Mouse (Mus musculus) heart, embryonic 11.5 days (tissue): ENCODE results near the gene D330020A13Rik. TPM values are rescaled to one million over a fixed set of nuclear protein-coding genes. Genes with fewer than 3 reads are reported as not detected.

Experiments
- ATAC-seq: fragments of 200-750 bp; cut with Nextera tagmentation; replicated peaks from 2 replicates; pipeline ENCODE4 v1.8.0; 2017; ENCODE audit warnings: moderate library complexity; ENCODE audit not compliant: insufficient number of reproducible peaks, low FRiP score, low TSS enrichment
- H3K27ac ChIP-seq: fragments of 300-500 bp; sonication (generic); 2 replicates; pipeline ENCODE4 v1.5.1; 2014; ENCODE audit warnings: mild to moderate bottlenecking, low read depth, low read length
- H3K27me3 ChIP-seq: fragments of 300-500 bp; sonication (generic); 2 replicates; pipeline ENCODE4 v1.6.1; 2014; ENCODE audit warnings: mild to moderate bottlenecking, low read length, mixed read lengths; ENCODE audit not compliant: control insufficient read depth, insufficient read depth
- H3K36me3 ChIP-seq: fragments of 300-500 bp; sonication (generic); 2 replicates; pipeline ENCODE4 v1.6.1; 2014; ENCODE audit warnings: mild to moderate bottlenecking, low read length, moderate library complexity, mixed read lengths; ENCODE audit not compliant: control insufficient read depth, insufficient read depth
- H3K4me1 ChIP-seq: fragments of 300-500 bp; sonication (generic); 2 replicates; pipeline ENCODE4 v1.6.1; 2014; ENCODE audit warnings: low read length; ENCODE audit not compliant: control insufficient read depth, insufficient read depth
- H3K4me2 ChIP-seq: fragments of 300-500 bp; sonication (generic); 2 replicates; pipeline ENCODE4 v1.6.1; 2014; ENCODE audit warnings: mild to moderate bottlenecking, moderate library complexity
- H3K4me3 ChIP-seq: fragments of 300-500 bp; sonication (generic); 2 replicates; pipeline ENCODE4 v1.5.1; 2014; ENCODE audit warnings: low read depth, low read length
- H3K9ac ChIP-seq: fragments of 300-500 bp; sonication (generic); 2 replicates; pipeline ENCODE4 v1.6.1; 2014; ENCODE audit warnings: mild to moderate bottlenecking, low read depth, low read length, moderate library complexity
- H3K9me3 ChIP-seq: fragments of 300-500 bp; sonication (generic); replicated peaks from 2 replicates; pipeline ENCODE4 v1.6.1; 2016; ENCODE audit warnings: low read length; ENCODE audit not compliant: control insufficient read depth
- WGBS: fragments of 180-500 bp; shearing (Covaris S2); extraction: QIAGEN DNeasy Blood & Tissue Kit; methylation state at CpG from one replicate; pipeline ENCODE4 v1.1.7; 2014; ENCODE audit not compliant: insufficient replicate concordance; 5-methylcytosine and 5-hydroxymethylcytosine counted together
- polyA plus RNA-seq: library from polyadenylated mRNA; unstranded; fragments of >200 nt; fragmentation: Nextera tagmentation; extraction: Ambion mirVana; gene quantifications from 2 replicates; pipeline ENCODE4 v1.2.1, GENCODE M21; 2014

D330020A13Rik gene
- polyA plus RNA-seq, 1 experiment from 2014 or later = 0.26 TPM

- 72% methylated on average over 2 of the region's 2 CpGs for WGBS
- no peak overlapping the region for H3K4me2 ChIP-seq
- no peak for ATAC-seq
- H3K9me3 ChIP-seq = no peaks in the 10 kb centered on the region
- no peaks in the 10 kb centered on the region for H3K27me3 ChIP-seq
- no peak overlapping the region for H3K27ac ChIP-seq
- no peaks in the 10 kb centered on the region for H3K4me1 ChIP-seq
- H3K9ac ChIP-seq = no peak overlapping the region
- H3K4me3 ChIP-seq = no peak overlapping the region
- peaks cover 20% of the 10 kb centered on the region for H3K36me3 ChIP-seq
Observed at GRCm38 (mm10) chr6:120332351-120332750, 38.2 kb downstream of the D330020A13Rik start.

- Histone ChIP-seq H3K9me3 (no peaks in the 10 kb centered on the region), H3K4me2 (no peak overlapping the region), H3K27ac (no peak overlapping the region), H3K4me3 (no peak overlapping the region), H3K36me3 (peaks cover 26% of the 10 kb centered on the region), H3K27me3 (no peaks in the 10 kb centered on the region), H3K4me1 (no peaks in the 10 kb centered on the region), H3K9ac (no peak overlapping the region)
- ATAC-seq = no peak
- WGBS = 73% methylated on average over 1 of the region's 1 CpGs
Observed at GRCm38 (mm10) chr6:120343992-120344391, 49.8 kb downstream of the D330020A13Rik start.

Other genes with a start within 250 kb of the D330020A13Rik start
- not detected in 2 replicates for gene Ninj2, start 201.0 kb upstream of the D330020A13Rik start, polyA plus RNA-seq
- 0.17 and 0.19 TPM in 2 replicates for gene B4galnt3, start 195 bp downstream of the D330020A13Rik start, polyA plus RNA-seq
- 37.9 and 40.7 TPM in 2 replicates for gene Kdm5a, start 69.8 kb downstream of the D330020A13Rik start, polyA plus RNA-seq
- gene Ccdc77, start 70.0 kb downstream of the D330020A13Rik start, polyA plus RNA-seq = 20.1 and 20.9 TPM in 2 replicates
- 1.9 and 4.2 TPM in 2 replicates for gene Il17ra, start 168.9 kb downstream of the D330020A13Rik start, polyA plus RNA-seq
- gene Tmem121b, start 199.4 kb downstream of the D330020A13Rik start, polyA plus RNA-seq = 0.04 and 0.09 TPM in 2 replicates
- gene Hdhd5, start 237.0 kb downstream of the D330020A13Rik start, polyA plus RNA-seq = 13.2 and 17.5 TPM in 2 replicates